Mouse (Mus musculus) cortical plate, adult 2 months (tissue): ENCODE data around the gene Cfap20.

Experiments
- CTCF ChIP-seq: fragments of 200-500 bp; IDR thresholded peaks from 2 replicates; pipeline ENCODE4 v1.5.1; 2011; ENCODE audit warnings: mild to moderate bottlenecking, control low read depth, low read length; ENCODE audit not compliant: insufficient read depth; ENCODE audit errors: extremely low read depth
- POLR2A ChIP-seq: fragments of 200-500 bp; IDR thresholded peaks from 2 replicates; pipeline ENCODE4 v1.6.1; 2011; ENCODE audit warnings: mild to moderate bottlenecking, low read length, control low read depth; ENCODE audit not compliant: insufficient read depth; ENCODE audit errors: extremely low read depth

GRCm38 (mm10) chr8:95466543-95466942 is 31.9 kb upstream of the Cfap20 start:
- TF ChIP-seq POLR2A (no peak), CTCF (no peak)
